Mouse (Mus musculus) natural killer cell, adult 2 months (primary cell): ENCODE measurements around the gene Ccnf.

Experiments used
- DNase-seq, 2 experiments: peaks; one replicate each; pipeline ENCODE4 v3.0.0; 2022; ENCODE audit warnings: low spot score in 2 of 2

Ccnf gene

DNA sequence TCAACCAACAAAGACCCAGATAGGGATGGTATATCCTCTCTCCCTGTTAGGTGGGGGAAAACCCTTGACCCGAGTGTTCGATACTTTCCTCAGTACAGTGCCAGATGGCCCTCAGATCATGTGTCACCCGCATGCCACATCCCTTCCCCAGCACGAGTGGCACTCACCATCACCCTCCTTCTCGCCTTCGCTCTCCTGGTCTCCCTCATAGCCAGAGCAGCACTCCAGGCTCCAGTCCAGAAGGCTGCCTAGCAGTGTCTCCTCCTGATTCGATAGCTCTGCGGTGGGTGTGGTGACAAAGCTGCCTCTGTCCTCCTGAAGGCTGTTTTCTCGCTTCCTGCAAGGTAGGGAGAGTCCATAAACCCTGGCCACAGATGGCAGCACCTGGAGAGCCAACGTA, 26.5 kb downstream of the Ccnf start:
- DNase-seq: no peak

DNA sequence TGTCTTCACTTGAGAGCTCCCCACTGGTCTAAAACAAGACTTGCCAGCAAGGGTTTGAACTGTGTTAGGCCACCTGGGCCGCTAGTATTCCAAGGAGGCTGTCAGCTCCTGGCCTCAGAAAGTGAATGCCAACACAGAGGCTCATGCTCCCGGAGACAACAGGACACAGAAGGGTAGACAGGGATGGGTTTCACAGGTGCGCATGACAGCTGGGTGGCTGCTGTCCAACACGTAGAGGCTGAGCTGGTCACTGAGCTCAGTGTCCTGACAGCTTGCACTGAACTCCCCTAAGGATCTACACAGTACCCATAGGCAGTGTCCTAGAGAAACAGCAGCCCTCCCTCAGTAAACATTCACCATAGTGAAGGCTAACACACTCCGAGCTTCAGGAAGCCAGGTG, 27.8 kb downstream of the Ccnf start:
- DNase-seq: no peak

DNA sequence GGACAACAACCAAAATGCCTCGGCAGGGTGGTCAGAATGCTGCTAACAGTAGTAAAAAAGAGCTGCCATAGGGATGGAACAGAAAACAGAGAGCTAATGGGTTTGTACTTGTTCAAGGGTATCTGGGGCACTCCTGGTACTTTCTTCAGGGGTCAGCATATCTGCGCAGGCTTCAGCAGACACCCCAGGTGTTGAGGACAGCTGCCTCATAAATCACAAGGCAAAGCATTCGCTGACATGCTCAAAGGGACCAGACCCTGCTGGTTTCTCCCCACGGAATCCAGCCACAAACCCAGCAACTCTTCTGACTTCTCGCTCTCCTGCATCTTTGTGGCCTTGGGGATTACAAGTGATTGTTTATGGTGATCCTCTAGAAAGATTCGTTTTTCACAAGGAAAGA, 28.6 kb downstream of the Ccnf start:
- no peak for DNase-seq

DNA sequence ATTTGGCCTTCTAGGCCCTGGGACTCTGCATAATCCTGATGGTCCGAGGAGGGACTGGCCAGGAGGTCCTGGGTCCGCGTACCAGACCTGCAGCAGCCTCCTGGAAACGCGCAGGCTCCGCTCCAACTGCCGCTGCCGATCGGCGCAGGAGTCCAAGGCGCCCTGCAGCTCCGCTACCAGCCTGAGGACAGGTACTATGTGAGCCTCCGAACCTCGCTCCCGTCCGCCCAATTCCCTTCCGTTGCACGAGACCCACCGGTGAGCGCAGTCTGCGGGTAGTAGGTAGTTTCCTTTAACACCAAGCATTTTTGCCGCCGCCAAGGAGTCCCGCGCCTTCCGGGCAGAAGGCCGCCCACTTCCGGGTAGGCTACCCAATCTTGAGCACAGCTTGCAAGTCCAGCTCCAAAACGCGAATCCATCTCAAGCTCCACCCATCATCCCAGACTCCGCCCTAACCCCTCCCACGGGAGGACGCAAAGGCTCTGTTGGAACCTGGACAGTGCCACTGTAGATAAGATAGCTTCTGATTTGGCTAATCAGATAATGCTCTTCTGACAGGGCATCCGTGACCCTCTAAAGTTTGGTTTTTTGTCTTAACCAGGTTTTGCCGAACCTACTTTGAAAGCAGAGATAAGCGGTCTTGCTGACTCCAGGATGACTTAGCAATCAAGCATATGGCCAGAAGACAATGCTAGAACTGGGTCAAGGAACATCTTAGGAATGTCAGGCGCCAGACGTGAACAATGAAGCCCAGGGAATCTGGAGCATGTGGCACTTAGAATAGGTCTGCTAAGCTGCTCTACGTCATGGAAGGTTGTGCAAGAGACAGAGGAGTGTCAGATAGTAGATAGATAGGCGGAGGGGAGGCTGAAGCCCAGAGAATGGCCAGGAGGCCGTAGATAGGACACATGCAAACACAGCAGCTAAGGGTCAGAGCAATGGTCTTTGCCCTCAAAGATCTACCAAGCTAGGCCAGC, 30.6 kb downstream of the Ccnf start, which contains the start of gene Tedc2:
Tedc2 (minus strand) TSS at position 417 of the 977 bp plus-strand sequence.
- peak; percentile 86 to 87 for DNase-seq

DNA sequence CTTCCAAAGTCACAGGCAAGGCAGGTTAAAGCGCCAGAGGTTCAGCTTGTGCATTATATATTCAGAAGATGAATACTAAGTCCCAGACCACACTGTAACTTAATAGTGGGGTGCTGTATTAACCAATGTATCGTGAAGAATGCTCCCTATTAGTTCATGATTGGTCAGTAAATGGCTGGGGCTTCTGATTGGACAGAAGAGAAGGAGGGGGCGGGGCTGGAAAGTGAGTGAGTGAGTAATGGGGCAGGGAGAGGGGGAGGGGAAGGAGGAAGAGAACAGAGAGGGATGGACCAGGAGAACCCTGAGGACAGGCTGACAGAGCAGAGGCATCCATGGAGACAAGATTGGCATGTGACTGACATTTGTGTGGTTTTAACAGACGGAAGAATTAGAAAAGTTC, 34.4 kb downstream of the Ccnf start:
- DNase-seq: no peak

DNA sequence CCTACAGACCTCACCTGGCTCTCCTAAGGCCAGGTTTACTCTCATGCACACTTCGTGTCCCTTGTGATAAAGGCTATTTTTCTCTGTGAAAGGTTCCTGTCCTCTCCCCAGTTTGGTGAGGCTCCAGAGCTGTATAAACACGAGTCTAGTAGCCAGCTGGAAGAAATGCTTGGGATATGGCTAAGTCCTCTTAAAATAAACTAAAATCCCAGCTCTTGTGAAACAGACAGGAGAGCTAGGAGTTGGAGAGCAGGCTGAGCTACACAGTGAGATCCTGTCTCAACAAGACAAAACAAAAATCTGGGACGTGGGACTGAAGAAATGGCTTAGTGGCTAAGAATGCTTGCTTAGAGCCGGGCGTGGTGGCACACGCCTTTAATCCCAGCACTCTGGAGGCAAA, 38.1 kb downstream of the Ccnf start:
- DNase-seq: no peak

DNA sequence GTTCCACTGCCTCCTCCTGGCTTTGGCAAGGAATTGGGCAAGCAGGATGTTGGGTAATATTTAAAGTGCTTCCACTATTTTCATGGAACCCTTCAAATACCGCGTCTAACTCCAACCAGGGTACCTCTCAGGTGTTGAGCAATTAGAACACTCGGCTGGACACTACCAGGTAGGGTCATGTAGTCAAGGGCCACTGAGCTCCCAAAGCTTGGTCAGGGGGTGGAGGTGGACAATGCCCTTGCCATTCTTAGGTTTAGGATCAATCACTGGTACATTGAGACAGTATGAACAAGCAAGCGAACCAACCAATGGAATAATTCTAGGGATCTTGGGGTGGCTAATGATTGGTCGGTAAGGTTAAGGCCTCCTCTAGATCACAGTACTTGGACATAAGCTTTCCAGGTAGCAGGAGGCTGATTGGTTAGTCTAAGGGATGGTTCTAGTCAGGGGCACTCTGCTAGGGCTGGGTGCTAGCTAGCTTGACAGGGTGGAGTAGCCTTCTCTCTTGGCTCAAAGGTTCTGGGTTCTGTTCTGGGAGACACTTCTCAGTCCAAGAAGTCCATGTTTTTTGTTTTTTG, 38.8 kb downstream of the Ccnf start:
- DNase-seq: no peak

DNA sequence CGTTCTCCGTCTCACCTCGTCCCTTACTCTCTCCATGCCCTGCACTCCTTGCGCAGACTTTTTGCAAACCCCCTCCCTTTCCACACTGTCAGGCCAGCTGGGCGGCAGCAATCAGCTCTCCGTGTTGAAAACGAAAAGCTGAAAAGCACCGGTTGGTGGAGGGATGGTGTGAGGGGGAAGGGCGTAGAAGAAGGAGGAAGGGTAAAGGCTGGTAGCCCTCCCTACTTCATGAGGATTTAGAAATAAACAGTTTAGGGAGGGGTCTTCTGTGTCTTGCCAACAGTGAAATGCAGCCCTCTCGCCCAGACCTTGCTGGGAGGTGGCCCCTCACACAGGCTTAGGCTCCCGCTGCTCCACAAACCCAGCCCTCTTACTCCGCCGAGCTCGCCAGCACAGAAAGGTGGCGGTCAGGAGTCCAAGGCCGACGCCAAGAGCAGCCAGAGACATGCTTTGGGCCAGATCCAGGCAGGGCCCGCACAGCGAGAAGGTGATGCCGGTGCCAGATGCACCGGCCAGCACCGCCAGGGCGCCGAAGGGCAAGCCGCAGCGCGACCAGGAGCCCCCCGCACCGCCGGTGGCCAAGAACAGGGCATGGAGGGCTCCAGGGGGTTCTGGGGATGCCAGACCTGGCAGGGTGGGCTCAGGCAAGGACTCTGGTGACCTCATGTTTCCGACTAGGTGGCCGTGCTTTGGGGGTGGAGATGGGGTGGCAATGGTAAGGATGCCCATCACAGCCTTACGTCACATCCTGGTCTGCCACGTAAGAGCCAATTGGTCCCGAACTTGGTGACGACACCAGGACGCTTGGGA, 39.4 kb downstream of the Ccnf start:
- peak in 1 of 2 experiments; percentile 33 for DNase-seq

DNA sequence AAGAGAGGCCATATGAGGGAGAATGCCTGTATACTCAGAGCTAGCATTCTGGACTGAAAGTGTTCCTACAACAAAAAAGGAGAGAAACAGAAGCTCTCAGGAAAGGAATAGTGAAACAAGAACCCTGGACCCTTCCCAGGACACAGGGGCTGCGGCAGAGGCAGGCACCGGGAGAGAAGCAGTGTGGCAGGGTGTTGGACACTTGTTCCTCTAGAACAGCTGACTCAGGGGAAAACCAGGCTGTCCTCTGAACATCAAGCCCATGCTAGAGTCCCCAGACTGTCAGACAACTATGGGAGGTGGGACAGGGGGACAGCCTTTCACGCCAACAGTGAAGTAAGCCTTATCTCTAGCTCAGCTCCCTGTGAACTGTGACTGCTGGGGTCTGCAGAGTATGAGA, 40.7 kb downstream of the Ccnf start:
- no peak for DNase-seq

DNA sequence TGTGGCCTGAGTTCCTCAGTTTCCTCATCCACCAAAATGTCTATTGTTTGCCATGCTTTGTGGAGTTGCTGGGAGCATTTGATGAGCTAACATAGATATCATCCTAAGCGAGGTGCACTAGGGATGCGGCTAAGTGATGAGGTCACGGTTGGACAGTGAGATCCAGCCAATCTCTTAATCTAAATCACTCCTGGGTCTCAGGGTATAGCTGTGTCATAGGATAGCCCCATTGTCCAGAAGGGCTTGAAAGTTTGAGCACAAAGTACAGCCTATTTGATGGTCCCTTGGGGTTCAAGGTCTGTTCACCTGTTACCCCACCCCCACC, 41.4 kb downstream of the Ccnf start:
- no peak for DNase-seq

DNA sequence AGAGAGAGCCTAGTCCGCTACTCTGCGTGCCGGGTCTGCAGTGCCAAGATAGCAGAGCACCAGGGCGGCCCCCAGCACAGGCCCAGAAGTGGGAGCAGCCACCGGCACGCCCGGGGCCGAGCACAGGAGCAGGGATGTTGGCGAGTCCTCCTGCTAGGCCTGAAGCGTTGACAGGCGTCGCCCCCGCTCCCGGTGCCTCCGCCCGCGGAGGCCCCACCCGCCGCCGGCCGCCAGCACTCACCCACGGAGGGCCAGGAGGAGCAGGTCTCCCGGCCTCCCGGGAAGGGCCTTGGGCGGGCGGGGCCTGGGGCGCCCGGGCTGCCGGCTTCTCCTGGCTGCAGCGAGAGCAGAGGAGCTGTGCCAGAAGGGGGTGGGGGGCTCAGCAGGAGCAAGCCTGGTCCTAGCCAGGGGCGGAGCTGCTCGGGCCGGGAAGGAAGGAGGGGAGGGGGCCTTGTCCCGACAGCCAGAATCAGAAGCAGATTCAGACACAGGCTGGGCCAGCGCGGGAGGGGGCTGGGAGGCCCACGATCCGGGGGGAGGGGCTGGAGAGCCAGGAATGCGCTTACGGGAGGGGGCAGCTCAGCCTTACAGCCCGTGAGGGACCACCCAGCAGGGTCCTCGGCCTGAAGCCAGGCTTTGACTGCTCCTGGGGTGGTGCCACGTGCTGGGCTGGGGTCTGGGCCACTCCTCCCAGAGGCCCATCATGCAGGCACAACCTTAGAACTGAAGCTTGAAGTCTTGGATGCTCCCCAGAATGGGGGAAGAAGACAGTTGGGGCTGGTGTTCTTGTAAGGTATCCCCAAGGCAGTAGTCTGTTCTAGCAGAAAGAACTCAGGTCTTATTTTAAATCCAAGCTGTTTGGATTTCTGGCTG, 42.0 kb downstream of the Ccnf start, which contains the start of gene Ntn3:
Ntn3 (minus strand) TSS at position 489 of the 873 bp plus-strand sequence.
- peak in 1 of 2 experiments; percentile 20 for DNase-seq

DNA sequence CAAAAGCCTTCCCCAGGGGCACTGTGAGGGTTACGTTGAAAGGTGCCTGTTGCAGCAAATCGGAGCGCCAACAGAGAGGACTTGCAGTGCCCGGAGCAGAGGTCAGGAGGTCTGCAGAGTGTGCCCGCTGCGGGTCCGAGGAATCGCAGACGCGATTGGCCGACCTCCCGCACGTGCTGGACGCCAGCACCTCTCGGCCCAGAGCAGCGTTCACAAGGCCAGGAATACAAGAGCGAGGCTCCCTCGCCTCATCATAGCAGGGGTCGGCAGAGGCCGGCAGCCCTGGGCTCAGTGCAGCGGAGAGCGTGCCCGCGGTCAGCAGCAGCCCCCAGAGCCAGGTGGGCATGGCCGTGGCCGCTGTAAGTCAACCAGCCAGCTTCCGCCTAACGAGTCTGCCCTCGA, 42.6 kb downstream of the Ccnf start:
- no peak for DNase-seq

DNA sequence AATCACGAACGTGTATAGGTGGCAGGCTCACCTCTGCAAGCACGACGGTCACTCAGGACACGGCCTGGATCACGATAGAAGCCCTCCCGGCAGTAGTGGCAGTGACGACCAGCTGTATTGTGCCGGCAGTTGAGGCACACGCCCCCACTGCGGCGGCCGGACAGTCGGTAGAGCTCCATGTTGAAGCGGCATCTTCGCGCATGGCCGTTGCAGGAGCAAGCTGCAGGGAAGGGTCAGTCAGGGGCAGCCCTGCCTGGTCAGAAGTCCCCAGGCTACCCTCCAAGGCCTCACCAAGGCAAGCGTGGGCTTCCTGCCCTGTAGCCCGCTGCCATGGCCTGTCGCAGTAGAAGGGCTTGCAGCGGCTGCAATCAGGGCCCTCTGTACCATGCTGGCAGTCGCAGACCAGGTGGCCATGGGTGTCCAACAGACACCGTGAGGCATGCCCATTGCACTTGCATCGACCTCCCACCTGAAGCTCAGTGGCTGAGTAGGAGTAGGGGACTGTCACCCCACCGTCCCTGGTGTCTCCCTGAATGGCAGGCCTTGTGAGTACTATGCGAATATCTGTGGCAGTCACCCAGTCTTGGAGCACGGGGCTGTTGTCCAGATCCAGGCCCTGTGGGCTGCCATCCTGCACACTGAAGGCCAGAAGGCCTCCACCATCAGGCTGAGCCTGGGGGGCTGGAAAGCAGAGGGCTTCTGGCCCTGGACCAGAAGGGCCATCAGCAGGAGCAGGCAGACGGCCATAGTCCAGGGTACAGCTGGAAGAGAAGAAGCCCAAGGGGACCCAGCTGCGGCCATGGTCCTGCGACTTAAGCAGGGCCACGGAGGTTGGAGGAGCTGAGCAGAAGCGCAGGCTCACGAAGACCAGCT, 43.3 kb downstream of the Ccnf start:
- no peak for DNase-seq

DNA sequence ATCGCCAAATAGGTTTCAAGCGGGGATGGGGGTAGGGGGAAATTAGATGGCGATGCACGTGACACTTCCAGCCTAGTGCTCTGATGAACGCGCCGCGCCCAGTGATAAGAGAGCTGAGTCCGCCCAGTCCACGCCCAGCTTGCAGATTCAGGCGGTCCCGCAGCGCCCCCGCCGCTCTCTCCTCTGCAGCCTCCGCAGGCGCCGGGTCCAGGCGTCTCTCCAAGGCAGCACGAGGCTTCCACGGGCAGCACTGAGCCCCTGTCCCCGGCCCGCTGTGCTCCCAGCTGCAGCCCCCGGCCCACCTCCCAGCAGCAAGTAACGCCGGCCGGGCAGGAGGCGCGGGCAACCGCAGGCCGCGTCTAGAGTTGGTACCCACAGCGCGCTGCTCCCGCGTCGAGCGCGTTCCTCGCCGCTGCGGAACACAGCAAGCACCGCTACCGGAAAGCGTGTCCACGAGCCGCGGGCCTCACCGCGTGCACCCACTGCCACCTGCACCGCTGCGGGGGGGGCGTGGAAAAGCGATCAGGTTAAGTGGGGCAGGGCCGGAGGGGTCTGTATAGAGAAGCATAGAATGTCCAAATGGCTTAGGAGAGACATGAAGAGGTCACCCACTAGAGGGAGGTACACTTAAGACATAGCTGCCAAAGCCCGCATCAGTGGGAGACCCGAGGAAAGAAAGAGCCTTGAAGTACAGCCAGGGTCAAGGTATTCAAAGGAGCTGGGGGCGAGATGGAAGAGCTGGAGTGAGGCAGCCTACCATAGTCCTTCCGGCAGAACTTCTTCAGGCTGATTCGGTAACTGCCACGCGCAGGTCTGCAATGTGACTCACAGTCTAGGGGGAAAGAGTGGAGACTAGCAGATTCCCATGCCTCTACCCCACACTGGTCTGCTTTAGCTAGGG, 44.6 kb downstream of the Ccnf start:
- no peak for DNase-seq

DNA sequence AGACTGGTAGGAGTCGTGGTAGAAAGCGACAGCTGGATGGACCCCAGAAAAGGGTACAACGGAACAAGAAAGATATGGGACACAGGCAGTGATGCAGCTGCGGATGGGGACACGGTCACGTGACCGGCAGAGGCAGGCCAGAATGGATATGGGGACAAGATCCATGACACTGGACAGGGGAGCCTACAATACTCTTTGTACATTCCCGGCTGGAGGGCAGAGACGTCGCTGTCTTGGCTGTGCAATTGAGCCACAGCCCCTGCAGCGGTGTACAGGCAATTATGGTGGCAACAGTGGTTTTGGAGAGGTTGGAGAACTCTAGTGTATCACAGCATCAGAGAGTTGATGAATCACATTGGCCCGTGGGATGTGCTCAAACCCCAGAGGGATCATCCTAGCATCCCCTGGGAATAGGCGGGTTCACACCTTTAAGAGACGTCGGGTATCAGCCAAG, 45.3 kb downstream of the Ccnf start:
- no peak for DNase-seq

DNA sequence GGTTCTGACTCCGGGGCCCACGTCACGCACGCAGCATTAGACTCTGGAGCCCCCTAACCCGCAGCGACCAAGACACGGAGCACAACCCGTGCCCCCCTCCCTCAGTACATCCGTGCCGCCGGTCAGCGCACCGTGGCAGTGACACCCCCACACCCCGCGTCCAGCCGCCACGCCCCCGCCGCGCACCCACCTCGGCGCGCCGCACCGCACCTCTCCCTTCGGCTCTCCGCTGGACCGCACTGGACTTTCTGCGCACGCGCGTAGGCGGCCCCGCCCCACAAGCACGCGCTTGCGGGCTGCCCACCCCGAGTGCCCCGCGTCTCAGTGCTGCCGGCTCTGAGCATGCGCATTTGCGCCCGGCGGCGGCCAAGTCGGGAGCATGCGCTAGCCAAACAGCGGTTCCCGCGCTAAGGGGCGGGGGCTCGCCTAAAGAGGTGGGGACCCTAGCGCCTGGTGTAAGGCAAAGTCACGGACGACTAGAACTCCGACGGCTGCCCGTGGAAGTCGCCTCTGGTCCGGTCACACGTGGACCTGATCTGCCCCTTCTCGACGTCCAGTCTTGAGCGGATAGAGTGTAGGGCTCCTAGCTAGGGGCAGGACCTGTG, 45.9 kb downstream of the Ccnf start, which contains the start of gene Tbc1d24:
Tbc1d24 (minus strand) TSS at position 279 of the 605 bp plus-strand sequence.
- peak; percentile 74 to 84 for DNase-seq

DNA sequence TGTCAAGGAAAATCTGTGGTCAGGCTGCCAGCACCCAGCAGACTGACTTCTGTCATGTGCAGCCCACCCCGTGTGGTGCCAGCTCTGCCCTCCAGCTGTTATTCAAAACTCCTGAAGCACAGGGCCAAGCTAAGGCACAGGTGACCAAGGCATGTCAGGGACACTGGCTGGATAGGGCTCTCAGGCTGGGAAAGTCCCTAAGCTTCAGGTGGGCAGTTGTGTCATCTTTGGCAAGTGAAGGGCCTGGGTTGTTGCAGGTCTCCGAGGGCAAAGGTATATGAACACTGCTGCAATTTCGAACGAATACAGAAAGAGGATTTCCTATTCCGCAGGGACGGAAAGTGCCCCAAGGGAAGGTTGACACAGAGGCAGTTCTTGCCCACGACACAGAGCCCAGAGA, 46.4 kb downstream of the Ccnf start:
- no peak for DNase-seq

DNA sequence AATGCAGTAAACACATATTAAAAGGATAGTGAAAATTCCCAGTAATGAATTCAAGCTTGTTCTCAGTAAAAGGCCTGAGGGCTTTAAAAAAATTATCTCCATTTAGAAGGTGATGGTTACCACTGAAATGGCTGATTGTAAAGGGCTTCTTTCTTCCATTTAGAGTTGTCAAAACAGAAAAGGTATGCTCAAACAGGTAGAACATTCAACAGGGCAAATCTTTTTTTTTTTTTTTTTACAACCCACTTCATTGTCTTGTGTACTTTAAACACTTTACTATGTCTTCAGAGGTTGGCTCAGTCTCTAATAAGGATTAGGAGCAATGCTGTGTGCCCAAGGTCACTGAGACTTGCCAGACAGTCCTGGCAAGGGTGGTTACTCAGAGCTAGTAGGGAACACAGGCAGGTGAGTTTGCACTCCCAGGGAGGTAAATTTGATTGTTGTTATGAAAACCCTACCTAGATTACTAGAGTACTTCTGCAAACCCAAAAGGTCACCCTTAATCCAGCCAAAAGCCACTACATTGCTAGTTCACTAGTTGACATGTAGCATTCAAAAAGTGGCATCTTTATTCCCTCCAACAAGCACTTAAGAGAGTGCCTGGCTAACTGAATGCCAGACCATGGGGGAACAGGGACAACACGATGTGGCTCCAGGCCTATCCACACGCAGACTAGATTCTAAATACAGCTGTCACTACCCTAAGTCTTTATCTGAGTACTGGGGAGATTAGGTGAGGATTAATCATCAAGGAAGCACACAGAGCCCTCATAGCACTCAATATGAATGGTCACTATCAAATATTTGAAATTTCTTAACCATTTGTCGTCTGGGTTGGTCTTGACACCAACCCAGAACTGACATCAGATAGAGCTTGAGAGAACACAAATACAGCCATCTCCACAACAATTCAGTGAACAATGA, 47.4 kb downstream of the Ccnf start:
- no peak for DNase-seq
